Comparison of ENCODE assay signal across 19 mouse cellular contexts in genomic region chr9:113602140-113602539, GRCm38 (mm10).
"Had no signal": no experiment of that assay in that cellular context is flagged by ENCODE, and none has a peak within 500 bp of the region (broad histone marks: within the 10 kb centered on the region; RNA-seq: fewer than 3 reads in every experiment).

No protein-coding gene starts in this region.

- H3K36me3 ChIP-seq: midbrain, embryonic 10.5 days; midbrain, embryonic 12.5 days; neural tube, embryonic 13.5 days; neural tube, embryonic 15.5 days had no signal

- H3K27ac ChIP-seq: midbrain, embryonic 10.5 days; midbrain, embryonic 12.5 days; neural tube, embryonic 13.5 days; neural tube, embryonic 15.5 days had no signal

- H3K9ac ChIP-seq: lung, embryonic 14.5 days; midbrain, embryonic 12.5 days; neural tube, embryonic 13.5 days; neural tube, embryonic 15.5 days had no signal

- H3K9me3 ChIP-seq: midbrain, embryonic 10.5 days; midbrain, embryonic 12.5 days; neural tube, embryonic 13.5 days; neural tube, embryonic 15.5 days had no signal

- ATAC-seq: midbrain, embryonic 16.5 days had no signal

- H3K4me2 ChIP-seq: lung, embryonic 14.5 days; midbrain, embryonic 12.5 days; neural tube, embryonic 13.5 days; neural tube, embryonic 15.5 days had no signal

- H3K4me1 ChIP-seq: midbrain, embryonic 12.5 days; neural tube, embryonic 15.5 days had no signal

- H3K4me3 ChIP-seq: midbrain, embryonic 10.5 days; midbrain, embryonic 12.5 days; myocyte; neural tube, embryonic 13.5 days; neural tube, embryonic 15.5 days had no signal

- H3K27me3 ChIP-seq: midbrain, embryonic 12.5 days; neural tube, embryonic 13.5 days; neural tube, embryonic 15.5 days had no signal

- DNase-seq: lung, adult 18-20 months; lung, embryonic 14.5 days; lung, postnatal 10 days; lung, postnatal 4 days; midbrain, embryonic 14.5 days; retina, postnatal 1 day; right cerebral cortex, adult 18-20 months; right cerebral cortex, postnatal 25 days; right cerebral cortex, postnatal 4 days; spleen, adult 18-20 months; thymus, adult 18-20 months; thymus, postnatal 14 days; thymus, postnatal 36 days had no signal
